Mouse (Mus musculus) urinary bladder, postnatal 10 days (tissue): ENCODE measurements around the gene Pcbp2.

Experiments
- DNase-seq: peaks from one replicate; pipeline ENCODE4 v3.0.0; 2022; ENCODE audit warnings: low spot score

Pcbp2 gene

DNA sequence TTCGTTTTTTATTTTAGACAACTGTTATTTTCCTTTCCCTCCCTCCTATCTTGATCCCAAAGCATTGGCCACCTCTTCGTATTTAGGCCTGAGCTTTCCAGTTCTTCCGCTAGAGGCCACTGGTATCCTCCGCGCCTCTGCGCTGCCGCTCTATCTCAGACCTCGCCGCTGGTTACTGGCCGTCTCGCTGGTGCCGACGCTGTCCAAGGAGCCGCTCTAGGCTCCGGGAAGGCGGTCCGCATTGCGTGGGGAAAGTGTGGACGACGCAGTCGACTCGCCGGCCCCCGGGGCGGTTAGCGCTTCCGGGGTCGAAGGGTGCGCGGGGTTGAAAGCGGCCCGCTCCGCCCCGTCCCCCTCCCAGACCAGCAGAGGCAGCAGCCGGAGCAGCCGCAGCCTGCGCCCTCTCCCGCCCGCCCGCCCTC, at the start of gene Pcbp2:
Gene Pcbp2, plus strand, starts transcription at position 357 of the 422 bp plus-strand sequence.
- DNase-seq = peak; percentile 78

DNA sequence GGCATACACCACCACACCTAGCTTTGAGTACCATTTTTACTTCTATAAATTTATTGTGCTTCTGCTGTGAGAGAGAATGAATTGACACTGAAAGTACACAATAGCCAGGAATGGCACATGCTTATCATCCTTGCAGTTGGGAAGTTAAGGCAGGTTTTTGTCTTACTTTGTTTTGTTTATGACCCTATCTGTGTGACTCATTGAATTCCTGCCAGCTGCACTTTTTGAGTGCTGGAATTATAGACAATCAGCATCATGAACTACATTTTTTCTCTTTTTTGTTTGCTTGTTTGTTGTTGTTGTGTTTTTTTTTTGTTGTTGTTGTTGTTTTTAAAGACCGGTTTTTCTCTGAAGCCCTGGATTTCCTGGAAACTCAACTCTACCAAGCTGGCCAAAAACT, 49.4 kb upstream of the Pcbp2 start:
- no peak for DNase-seq

DNA sequence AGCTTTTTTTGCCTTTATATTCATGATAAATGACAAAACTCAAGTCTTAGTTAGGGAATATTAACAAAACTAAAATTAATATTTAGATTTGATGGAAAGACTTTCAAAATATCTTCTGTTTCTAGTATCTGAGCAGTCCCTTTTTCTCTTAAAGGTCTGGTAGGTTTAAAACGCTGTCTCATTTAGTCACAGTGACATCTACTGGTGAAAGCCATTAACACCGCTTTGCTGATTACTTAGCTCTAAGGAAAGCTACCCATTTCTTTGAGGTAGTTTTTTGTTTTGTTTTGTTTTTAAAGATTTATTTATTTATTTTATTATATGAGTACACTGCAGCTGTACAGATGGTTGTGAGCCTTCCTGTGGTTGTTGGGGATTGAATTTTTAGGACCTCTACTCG, 48.9 kb upstream of the Pcbp2 start:
- no peak for DNase-seq

DNA sequence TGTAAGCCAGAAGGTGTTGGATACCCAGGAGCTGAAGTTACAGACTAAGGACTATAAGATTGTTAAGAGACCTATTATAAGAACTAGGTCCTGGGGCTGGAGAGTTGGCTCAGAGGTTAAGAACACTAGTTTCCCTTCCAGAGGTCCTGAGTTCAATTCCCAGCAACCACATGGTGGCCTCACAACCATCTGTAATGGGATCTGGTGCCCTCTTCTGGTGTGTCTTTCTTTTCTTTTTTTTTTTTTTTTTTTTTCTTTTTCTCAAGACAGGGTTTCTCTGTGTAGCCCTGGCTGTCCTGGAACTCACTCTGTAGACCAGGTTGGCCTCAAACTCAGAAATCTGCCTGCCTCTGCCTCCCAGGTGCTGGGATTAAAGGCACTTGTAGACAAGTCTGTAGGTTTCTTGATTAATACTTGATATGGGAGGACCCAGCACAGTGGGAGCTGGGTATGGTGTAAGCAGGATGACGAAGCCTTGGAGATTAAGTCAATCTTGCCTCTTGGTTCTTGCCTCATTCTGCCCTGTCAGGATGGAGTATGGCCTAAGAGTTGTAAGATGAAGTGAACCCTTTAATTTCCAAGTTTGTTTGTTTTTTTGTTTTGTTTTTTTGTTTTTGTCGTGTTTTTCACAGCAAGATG, 46.6 kb upstream of the Pcbp2 start:
- DNase-seq = no peak

DNA sequence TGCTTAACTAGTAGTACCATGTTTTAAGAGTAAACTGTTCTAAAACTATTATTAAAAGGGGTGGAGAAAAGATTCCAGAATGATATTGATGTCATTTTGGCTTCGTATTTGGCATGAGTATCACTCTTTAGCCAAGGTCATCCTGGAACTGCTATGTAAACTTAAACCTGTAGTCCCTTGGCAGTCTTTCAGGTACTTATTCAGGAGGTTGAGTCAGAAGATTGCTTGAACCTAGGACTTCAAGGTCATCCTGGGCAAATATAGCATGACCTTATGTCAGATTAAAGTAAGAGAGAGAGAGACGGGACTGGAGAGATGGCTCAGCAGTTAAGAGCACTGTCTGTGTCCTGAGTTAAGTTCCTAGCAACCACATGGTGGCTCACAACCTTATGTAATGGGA, 45.7 kb upstream of the Pcbp2 start:
- DNase-seq = no peak

DNA sequence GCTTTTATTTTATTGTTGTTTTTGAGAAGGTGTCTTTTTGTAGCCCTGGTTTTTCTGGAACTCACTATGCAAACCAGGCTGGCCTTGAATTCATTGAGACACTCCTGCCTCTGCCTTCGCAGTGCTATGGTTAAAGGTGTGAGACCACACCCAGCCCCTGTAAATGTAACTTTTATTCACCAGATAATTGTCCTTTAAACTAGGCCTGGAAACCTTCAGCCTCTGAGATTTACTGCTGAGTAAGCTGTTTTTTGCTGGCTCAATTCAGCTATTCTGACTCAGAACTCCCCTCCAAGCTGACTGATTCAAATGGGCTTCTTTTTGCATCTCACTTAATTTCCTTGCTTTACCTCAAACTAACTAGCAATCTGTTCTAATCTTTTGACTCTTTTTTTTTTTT, 43.4 kb upstream of the Pcbp2 start:
- DNase-seq = no peak

DNA sequence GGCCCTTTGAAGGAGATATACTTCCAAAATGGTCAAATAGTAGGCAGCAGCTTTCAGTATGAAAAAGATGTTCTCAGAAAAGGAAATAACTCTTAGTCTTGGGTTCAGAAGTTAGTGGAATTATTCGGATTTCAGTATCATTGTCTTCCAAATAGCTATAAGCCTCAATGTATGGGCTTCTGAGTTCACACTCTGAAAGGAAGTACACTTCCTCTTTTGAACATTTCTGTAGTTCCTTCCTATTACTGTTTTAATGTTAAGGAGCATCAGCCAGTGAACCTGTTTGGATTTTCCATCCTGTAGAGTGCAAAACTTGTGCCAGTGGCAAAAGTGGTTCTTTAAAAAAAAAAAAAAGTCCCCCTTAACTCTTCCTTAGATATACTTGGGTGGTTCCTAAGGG, 38.3 kb upstream of the Pcbp2 start:
- DNase-seq = no peak

DNA sequence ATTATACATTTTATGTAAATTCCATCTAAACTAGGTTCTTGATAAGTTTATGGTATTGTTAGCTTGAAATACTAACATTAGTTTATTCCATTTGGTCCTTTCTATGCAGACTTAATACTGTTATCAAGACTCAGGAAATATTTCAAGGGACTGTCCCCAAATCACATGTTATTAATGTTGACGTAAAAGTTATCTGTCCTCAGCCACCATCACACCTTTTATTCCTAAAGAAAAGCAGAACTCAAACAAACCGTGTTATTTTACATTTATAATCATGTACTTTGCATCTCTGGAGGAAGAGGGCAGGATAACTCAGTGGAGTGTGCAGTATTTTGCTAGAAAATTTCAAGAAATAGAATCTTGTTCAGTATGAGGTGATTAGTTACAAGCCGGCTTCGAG, 37.2 kb upstream of the Pcbp2 start:
- DNase-seq = no peak

DNA sequence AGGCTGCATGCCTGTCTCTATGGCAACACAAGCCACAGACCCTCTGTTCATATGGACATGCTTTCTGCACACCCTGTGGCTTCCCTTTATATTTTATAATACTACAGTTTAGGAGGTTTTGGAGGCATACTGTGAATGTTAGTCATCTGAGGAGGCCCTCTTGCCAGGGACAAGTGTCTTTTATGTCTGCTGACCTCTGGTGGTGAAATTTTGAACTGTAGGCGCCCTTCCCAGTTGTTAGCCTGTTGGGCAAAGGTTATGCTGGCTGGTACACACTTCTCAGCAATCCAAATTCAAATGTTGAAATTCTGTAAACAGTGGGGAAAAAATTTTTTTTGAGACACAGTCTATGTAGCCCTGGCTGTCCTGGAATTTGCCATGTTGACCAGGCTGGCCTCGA, 27.8 kb upstream of the Pcbp2 start:
- peak; percentile 56 for DNase-seq

DNA sequence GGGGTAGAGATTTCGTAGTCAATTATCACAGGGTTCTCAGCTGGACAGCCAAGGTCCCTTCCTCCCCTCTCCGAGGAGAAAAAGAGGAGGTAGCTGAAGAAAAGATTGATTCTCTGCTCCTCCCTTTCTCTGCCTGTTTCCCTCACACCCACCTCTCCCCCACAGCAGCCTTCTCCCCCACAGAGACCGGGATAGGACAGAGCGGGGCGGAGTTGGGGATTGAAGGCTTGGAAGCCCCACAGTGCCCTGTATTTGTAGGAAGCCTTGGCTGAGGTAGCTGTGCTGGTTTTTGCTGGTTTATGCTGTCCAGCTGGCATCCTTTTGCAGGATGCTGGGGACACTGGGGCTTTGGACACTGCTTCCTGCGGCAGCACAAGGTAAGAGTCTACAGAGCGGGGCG, 25.2 kb upstream of the Pcbp2 start, which contains the start of gene Amhr2:
Gene Amhr2, plus strand, starts transcription at position 222 of the 400 bp plus-strand sequence.
- no peak for DNase-seq

DNA sequence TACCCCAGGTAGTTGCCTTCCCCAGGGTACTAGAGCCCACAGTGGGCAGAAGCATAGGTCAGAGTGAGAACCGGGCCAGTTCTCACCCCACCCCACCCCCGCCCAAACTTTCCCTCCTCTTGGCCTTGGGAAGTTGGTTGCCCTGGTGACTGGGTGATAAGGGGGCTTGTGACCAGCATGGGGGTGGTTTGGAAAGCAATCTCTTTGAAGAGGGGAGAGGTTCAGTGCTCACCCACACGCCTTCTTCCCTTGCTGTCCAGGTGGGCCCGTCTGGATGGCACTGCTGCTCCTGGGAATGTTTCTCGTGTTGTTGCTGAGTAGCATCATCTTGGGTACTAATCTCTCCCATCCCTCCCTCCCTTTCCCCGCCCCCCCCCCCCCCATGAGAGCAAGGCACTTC, 23.9 kb upstream of the Pcbp2 start:
- no peak for DNase-seq

DNA sequence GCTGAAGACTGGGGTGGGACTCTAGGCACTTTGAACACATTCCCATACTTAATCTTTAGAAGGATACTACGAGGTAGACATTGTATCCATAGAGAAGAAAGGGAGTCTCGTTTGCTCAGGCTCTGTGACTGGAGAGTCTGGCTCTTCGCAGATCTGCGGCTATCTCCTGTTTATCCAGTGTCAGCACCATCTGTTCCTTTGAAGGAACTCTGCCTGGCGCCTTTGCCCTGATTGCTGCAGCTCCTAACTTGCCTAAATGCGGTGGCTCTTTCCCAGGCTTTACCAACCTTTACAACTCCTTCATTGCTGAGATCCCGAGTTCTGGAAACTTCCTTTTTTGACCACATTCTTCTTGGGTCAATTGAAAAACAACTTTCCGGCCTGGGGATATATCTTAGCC, 21.0 kb upstream of the Pcbp2 start:
- no peak for DNase-seq

DNA sequence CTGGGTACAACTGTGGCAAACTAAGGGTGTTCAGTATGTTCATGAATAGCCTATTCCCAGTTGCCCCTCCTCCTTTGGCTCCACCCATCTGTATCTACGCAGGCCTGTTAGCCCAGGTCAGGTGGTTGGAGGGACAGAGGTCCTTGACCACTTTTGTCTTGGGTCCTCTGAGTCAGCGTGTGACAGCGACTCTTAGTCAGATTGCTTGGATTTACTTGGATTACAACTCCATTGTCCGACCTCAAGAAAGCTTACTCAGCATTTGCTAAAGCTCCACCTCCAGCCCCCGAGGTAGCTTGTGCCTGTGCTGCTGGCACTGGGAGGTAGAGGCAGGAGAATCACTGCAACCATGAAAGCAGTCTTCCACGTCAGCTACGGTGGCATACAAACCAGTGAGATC, 19.4 kb upstream of the Pcbp2 start:
- DNase-seq = no peak

DNA sequence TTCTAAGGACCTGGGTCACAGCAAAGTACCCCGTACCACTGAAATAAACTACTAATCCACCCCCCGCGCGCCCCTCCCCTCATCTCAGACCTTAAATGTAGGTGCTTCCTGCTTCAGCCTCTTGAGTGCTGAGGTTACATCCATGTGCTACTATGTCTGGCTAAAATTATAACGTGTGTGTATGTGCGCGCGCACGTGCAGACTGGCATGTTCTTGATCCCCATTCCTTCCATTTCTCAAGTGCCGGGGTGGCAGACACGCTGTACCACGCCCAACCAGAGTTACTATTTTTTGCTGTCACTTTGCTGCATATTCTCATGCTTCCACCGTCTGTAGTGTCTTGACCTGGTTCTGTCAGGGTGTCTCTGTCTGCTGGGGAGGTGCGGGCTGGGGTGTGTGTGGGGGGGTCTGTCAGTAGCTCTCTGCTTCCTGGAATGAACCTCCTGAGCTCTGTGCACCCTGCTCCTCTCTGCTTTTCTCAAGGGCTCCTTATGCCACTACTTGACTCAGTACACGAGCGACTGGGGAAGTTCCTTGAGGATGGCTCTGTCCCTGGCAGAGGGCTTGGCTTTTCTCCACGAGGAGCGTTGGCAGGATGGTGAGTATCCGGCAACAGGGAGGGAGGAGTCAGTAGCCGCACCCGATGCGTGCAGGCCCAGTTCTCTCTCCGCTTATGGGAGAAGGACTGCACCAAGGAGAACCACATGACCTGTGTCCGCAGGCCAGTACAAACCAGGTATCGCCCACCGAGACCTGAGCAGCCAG, 18.5 kb upstream of the Pcbp2 start:
- DNase-seq = no peak

DNA sequence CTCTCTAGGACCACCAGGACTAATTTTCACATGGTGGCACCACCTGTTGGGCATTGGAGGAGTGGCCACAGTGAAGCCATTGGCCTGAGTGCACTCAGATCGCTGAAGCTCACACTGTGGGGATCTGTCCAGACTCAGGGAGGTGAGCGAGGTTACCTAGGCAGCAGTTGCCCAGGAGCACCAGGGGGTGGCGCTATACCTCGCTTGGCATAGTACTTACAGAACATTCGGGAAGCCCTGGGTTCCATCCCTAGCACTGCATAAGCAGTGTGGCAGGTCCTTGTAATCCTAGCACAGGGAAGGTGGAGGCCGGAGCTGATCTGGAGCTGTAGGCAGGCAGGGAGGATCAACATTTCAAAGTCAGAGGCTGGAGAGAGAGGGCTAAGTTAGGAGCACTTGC, 14.3 kb upstream of the Pcbp2 start:
- DNase-seq = no peak

DNA sequence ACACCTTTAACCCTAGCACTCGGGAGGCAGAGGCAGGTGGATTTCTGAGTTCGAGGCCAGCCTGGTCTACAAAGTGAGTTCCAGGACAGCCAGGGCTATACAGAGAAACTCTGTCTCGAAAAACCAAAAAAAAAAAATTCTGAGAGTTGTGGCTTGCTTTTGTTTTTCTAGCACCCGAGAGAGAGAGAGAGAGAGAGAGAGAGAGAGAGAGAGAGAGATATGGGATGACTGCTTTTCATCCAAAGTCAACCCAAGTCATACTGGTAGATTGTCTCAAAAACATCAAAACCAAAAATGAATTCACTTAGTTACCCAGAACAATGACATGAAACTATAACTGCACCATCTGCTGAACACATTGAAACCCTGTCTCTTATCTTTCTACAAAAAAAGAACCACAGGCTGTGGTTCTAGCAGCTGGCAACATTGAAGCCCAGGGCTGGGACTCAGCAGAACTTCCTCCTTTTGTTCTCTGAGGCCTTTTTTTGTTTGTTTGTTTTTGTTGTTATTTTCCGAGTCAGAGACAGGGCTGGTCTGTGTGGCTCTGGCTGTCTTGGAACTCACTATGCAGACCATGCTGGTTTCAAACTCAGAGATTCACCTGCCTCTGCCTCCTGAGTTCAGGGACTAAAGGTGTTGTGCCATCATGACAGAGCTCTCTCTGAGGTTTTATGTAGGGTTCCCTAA, 12.1 kb upstream of the Pcbp2 start:
- no peak for DNase-seq

DNA sequence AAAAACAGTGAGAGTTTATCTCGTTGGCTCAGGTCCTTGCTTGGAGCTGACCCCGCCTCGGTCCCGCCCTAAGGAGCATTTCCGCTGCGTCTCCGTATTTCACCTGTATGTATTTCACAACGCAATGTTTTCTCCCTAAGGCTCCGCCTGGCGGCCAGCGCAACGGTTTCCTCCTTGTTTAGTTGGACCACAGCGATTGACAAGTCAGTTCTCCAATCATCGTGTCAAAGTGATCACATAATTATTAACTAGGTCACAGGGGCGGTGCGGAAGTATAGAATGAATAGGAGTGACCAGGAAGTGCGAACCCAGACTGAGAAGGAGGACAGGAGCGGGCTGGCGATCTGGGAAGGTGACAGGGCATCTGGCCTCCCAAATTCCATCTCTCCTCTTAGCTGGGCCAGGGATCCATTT, 11.4 kb upstream of the Pcbp2 start, which contains the start of gene Prr13:
Gene Prr13, plus strand, starts transcription at position 125 of the 414 bp plus-strand sequence.
- DNase-seq = peak; percentile 67

DNA sequence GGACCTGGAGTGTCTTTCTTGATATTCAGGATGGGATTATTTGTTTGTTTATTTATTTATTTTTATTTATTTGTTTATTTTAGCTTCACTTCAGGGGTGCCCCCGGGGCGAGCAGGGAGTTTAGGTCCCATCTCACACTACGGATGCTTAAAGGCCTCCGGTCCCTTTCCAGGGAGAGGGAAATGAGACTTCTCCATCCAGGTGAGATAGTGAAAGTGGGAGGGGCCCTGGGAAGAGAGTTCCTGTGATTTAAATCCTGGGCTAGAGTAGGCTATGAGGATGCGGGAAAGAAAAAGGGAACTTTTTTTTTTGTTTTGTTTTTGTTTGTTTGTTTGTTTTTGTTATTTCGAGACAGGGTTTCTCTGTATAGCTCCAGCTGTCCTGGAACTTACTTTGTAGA, 11.0 kb upstream of the Pcbp2 start:
- DNase-seq = no peak

DNA sequence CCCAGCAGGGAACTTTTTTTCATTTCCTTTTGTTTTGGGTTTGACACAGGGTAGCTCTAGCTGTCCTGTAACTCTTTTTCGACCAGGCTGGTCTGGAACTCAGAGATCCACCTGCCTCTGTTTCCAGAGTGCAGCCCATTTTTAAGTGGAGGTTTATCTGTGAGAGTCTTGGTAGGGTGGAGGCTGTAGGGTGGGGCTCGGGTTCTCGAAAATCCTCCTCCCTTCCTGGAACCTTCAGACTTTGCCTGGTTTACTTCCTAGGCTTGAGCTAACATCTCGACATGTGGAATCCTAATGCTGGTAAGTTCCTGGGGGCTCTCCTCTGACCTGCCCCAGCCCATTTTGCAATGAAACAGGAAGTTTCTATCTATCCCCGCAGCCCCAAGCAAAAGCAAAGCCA, 10.5 kb upstream of the Pcbp2 start:
- no peak for DNase-seq

DNA sequence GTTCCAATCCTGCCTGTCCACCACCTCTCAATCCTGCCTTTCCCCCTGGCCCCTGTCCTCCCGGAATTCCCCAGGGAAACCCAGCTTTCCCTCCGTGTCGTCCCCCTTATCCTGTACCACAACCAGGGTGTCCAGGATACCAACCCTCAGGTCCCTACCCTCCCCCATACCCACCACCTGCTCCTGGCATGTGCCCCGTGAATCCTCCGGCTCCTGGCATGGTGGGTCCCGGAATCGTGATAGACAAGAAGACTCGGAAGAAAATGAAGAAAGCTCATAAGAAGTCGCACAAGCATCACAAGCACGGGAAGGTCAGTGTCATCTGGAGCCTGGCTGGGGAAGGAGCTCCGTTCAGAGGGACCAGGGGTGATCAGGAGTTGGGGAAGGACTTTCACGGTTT, 9.9 kb upstream of the Pcbp2 start:
- no peak for DNase-seq

DNA sequence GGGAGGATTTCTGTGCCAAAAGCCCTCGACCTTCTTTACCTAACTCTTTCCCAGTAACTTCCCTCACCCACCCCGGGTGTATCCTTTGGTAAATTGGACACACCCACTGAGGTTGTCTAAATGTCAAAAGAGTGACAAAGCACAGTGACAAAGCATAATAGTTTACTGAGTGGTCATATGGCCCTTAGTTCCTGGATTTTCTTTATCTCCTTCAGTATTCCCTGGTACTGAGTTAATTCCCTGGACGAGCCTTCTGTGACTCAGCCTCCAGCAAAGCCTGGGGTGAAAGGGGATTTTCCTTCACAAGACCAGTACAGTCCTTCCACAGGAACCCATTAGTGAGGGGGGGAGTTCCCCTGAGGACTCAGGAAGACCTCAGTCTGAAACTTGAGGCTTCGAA, 9.4 kb upstream of the Pcbp2 start:
- DNase-seq = no peak

DNA sequence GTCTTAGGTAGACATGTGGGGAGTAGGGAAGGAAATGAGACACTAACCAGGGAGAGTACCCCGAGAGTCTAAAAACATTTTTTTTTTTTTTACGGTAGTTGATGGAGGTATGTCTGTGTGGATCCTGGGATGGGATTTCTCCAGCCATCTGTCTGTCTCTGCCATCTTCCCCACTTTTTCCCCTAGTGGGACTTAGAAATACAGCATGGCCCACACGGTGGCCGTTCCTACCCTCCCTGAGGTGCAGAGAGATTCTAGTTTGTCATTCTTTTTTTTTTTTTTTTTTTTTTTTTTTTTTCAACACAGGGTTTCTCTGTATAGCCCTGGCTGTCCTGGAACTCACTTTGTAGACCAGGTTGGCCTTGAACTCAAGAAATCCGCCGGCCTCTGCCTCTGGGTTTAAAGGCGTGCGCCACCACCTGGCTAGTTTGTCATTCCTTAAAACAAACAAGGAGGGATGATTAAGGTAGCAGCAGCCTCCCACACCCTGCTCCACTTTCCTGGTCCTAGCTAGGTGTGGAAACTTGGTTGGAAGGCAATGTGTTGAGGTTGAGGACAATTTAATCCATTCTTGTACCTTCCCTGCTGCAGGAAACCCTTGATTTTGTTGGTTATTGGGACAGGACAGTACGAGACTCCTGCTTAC, 8.8 kb upstream of the Pcbp2 start:
- DNase-seq = no peak

DNA sequence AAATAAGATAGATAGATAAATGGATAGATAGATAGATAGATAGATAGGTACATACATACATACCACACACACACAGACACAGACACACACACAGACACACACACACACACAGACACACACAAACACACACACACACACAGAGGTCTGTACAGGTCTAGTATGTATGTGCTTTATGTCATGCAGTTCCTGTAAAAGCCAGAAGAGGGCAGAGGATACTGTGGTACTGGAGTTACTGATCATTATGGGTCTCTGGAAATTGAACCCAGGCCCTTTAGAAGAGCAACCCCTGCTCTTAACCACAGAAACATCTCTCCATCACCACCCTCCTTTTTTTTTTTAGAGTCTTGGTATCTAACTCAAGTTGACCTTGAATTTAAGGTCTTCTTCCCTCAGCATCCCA, 6.7 kb upstream of the Pcbp2 start:
- DNase-seq = no peak
